Mouse (Mus musculus) liver, adult 2 months (tissue): Measurements from ENCODE around the gene Npff.

Experiments
- CTCF ChIP-seq: fragments of 200-500 bp; IDR thresholded peaks from 2 replicates; pipeline ENCODE4 v1.5.1; 2011; ENCODE audit warnings: low read depth, low read length, control low read depth
- POLR2A ChIP-seq: fragments of 200-500 bp; IDR thresholded peaks from 2 replicates; pipeline ENCODE4 v1.6.1; 2011; ENCODE audit warnings: low read length, control low read depth; ENCODE audit not compliant: insufficient read depth; ENCODE audit errors: extremely low read depth

DNA sequence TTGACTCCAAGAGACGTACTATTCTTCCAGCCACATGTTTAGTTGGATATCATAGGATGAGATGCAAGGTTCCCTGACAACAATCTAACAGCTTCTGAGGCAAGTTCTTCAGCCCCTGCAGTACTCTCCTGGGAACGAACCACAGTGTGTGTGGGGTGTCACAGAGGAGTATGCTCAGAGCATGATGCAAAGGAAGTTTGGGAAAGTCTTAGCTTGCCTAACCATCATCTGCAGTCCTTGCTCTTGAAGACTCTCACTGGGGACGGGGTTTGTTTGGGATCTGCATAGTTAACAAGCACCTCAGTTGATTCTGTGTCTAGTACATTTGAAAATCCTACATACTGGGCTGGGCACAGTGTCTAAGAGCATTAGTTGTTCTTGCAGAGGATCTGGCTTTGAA, 16.4 kb downstream of the Npff start:
- TF ChIP-seq POLR2A = no peak
- no peak for TF ChIP-seq CTCF
